Comparison of ENCODE assay signal across 8 mouse cellular contexts in the genomic region with DNA sequence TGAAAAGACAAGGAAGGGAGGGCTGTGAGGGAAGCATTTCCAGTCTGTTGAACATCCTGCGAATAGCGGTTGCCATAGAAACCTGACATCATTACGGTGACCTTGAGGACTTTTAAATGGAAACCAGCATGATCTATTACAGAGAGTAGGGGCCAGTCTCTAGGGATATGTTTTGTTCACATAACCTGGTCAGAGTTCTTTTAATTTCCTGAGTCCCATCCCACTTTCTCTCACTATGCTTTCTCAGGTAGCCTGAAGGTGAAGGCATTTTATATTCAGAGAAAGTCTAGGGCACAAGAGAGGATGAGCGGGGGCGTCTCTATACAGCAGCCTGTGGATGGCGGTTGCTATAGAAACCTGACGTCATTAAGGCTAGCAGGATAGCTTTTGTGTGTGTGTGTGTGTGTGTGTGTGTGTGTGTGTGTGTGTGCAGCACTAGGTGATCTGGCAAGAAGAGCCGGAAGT. TPM values are rescaled to one million over a fixed set of nuclear protein-coding genes. Genes with fewer than 3 reads are reported as not detected.
DNase-seq lines count a peak whose midpoint lies in the region; ATAC-seq lines count a peak whose summit lies in the region.

No protein-coding gene starts in this region.

- DNase-seq in kidney, postnatal 4 days: peak; percentile 8 to 33
- DNase-seq in kidney, postnatal 14 days: no peak
- peak; percentile 75 for DNase-seq in forebrain, embryonic 11.5 days (ENCODE audit: low spot score)
- DNase-seq in left cerebral cortex, adult 11 months (ENCODE audit: low spot score): peak; percentile 55
- DNase-seq in adipocyte (ENCODE audit: low spot score): no peak
- no peak for DNase-seq in lung, postnatal 4 days

- H3K9me3 ChIP-seq in forebrain, embryonic 11.5 days (ENCODE audit: control insufficient read depth, low read length): no peaks in the 10 kb centered on the region
- no peaks in the 10 kb centered on the region for H3K9me3 ChIP-seq in neural tube, embryonic 14.5 days (ENCODE audit: control insufficient read depth, low read length)

- 25% methylated on average over 8 of the region's 8 CpGs for whole genome bisulfite sequencing in forebrain, embryonic 11.5 days
- 21% methylated on average over 8 of the region's 8 CpGs for WGBS in neural tube, embryonic 14.5 days

- H3K4me2 ChIP-seq in forebrain, embryonic 11.5 days (ENCODE audit: low read depth, low read length, severe bottlenecking): peak overlapping the region; percentile 31; the same call in 1 of the 2 replicates
- peak overlapping the region; percentile 30 for H3K4me2 ChIP-seq in neural tube, embryonic 14.5 days (ENCODE audit: low read depth, low read length)

- no peaks in the 10 kb centered on the region for H3K27me3 ChIP-seq in forebrain, embryonic 11.5 days (ENCODE audit: control insufficient read depth, insufficient read depth, low read length)
- H3K27me3 ChIP-seq in neural tube, embryonic 14.5 days (ENCODE audit: control insufficient read depth, insufficient read depth, low read length): no peaks in the 10 kb centered on the region

- peak; percentile 98 for ATAC-seq in forebrain, embryonic 11.5 days (replicated peaks; ENCODE audit: low FRiP score)
- ATAC-seq in neural tube, embryonic 14.5 days (ENCODE audit: low read depth): peak; percentile 98
- no peak for ATAC-seq in megakaryocyte progenitor cell, adult 5-6 weeks (replicated peaks; ENCODE audit: poor library complexity)

- H3K9ac ChIP-seq in forebrain, embryonic 11.5 days (ENCODE audit: low read length): no peak overlapping the region
- H3K9ac ChIP-seq in neural tube, embryonic 14.5 days (replicated peaks; ENCODE audit: low read depth, low read length): no peak overlapping the region

- H3K4me3 ChIP-seq in forebrain, embryonic 11.5 days (ENCODE audit: low read depth, low read length): no peak overlapping the region
- H3K4me3 ChIP-seq in neural tube, embryonic 14.5 days (ENCODE audit: low read depth, low read length): no peak overlapping the region

- 0 out of 2 replicates have a peak, but pooled peaks cover 2% of the 10 kb centered on the region for H3K4me1 ChIP-seq in forebrain, embryonic 11.5 days (replicated peaks; ENCODE audit: control insufficient read depth, insufficient read depth, low read length)
- no peaks in the 10 kb centered on the region for H3K4me1 ChIP-seq in neural tube, embryonic 14.5 days (ENCODE audit: control insufficient read depth, insufficient read depth, low read length)

- H3K27ac ChIP-seq in forebrain, embryonic 11.5 days (ENCODE audit: low read depth, low read length): no peak overlapping the region
- H3K27ac ChIP-seq in neural tube, embryonic 14.5 days (ENCODE audit: low read depth, low read length): peak overlapping the region; percentile 71

- no peaks in the 10 kb centered on the region for H3K36me3 ChIP-seq in forebrain, embryonic 11.5 days (ENCODE audit: control insufficient read depth, insufficient read depth, low read length)
- H3K36me3 ChIP-seq in neural tube, embryonic 14.5 days (ENCODE audit: control insufficient read depth, insufficient read depth, low read length): no peaks in the 10 kb centered on the region

RNA-seq across cellular contexts. Expression of gene Bex3, which starts 20.8 kb away (rescaled TPM):
- polyA plus RNA-seq in forebrain, embryonic 11.5 days (2014; fragmentation: Nextera tagmentation; extraction: Ambion mirVana): 662 and 667 TPM in 2 replicates
- 770 and 849 TPM in 2 replicates for polyA plus RNA-seq in neural tube, embryonic 14.5 days (2014; fragmentation: Nextera tagmentation; extraction: Ambion mirVana)
- 145 and 158 TPM in 2 replicates for total RNA-seq in megakaryocyte progenitor cell, adult 5-6 weeks (2015)
- 96.6 and 102 TPM in 2 replicates for total RNA-seq in megakaryocyte progenitor cell, adult 5-6 weeks (2017)

RNA-seq across cellular contexts. Expression of gene Tceal9, which starts 46.0 kb away (rescaled TPM):
- polyA plus RNA-seq in forebrain, embryonic 11.5 days (2014; fragmentation: Nextera tagmentation; extraction: Ambion mirVana): 376 and 408 TPM in 2 replicates
- polyA plus RNA-seq in neural tube, embryonic 14.5 days (2014; fragmentation: Nextera tagmentation; extraction: Ambion mirVana): 268 and 285 TPM in 2 replicates
- 115 and 121 TPM in 2 replicates for total RNA-seq in megakaryocyte progenitor cell, adult 5-6 weeks (2015)
- total RNA-seq in megakaryocyte progenitor cell, adult 5-6 weeks (2017): 184 and 204 TPM in 2 replicates

Comparison
In these comparisons a context has a peak if more than half of its experiments do, and no peak if none do; other contexts are left out.
1. DNase-seq: peak in kidney, postnatal 4 days (2 of 2), forebrain, embryonic 11.5 days (single experiment) and left cerebral cortex, adult 11 months (single experiment); none in kidney, postnatal 14 days (single experiment), adipocyte (single experiment) and lung, postnatal 4 days (0 of 2).